Mouse (Mus musculus) liver, embryonic 14.5 days (tissue): ENCODE results near the gene Gm42715.

Experiments used
- CTCF ChIP-seq: IDR thresholded peaks from 2 replicates; pipeline ENCODE4 v1.5.1; 2016; ENCODE audit warnings: antibody characterized with exemption, low read depth, control low read depth
- EP300 ChIP-seq: IDR thresholded peaks from 2 replicates; pipeline ENCODE4 v1.6.1; 2016; ENCODE audit warnings: antibody characterized with exemption, low read depth

DNA sequence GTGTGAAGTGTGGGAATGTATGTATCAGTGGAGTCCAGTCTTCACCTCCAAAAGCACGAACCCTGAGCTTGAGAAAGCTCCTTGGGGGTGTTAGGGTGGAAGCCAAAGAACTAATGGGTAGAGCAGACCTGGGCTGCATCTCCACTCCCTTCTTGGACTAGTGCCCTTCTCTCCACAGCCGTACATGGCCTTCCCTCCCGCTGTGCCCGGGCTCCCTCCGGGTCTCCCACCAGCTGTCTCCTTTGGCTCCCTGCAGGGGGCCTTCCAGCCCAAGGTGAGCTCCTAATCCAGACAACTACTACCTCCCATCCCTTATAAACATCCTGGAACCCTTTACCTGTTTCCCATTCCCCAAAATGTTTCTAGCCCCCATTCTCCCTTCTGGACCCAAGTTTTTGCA is 34.0 kb upstream of the Gm42715 start:
- TF ChIP-seq CTCF (no peak), EP300 (no peak)
